Mouse (Mus musculus) MEL (cell line): Measurements from ENCODE around the gene Hook2.

Experiments
- CTCF ChIP-seq, 3 experiments: IDR thresholded peaks in 2 of 3; conservative IDR thresholded peaks in 1 of 3; 2 replicates each; pipeline ENCODE4 v1.5.1; 2011 to 2012; ENCODE audit warnings: low read length in 3 of 3, low read depth in 2 of 3, mild to moderate bottlenecking in 2 of 3, improper control_type of control experiment in 1 of 3, inconsistent platforms in 1 of 3, mixed read lengths in 1 of 3, moderate library complexity in 1 of 3; ENCODE audit not compliant: control insufficient read depth in 1 of 3, insufficient read depth in 1 of 3, poor library complexity in 1 of 3, severe bottlenecking in 1 of 3
- HCFC1 ChIP-seq: IDR thresholded peaks from 2 replicates; pipeline ENCODE4 v1.6.1; 2012; ENCODE audit warnings: low read depth, mild to moderate bottlenecking, inconsistent platforms, low read length, improper control_type of control experiment, moderate library complexity
- MAX ChIP-seq: IDR thresholded peaks from 2 replicates; pipeline ENCODE4 v1.6.1; 2011; ENCODE audit warnings: low read length, improper control_type of control experiment
- MXI1 ChIP-seq: IDR thresholded peaks from 2 replicates; pipeline ENCODE4 v1.6.1; 2011; ENCODE audit warnings: mild to moderate bottlenecking, low read depth, low read length, improper control_type of control experiment
- POLR2A ChIP-seq, 2 experiments: IDR thresholded peaks; 2 replicates each; pipeline ENCODE4 v1.6.1; 2011 to 2012; ENCODE audit warnings: low read length in 2 of 2, mild to moderate bottlenecking in 2 of 2, control low read depth in 1 of 2, improper control_type of control experiment in 1 of 2, low read depth in 1 of 2, moderate library complexity in 1 of 2; ENCODE audit not compliant: control insufficient read depth in 1 of 2, insufficient read depth in 1 of 2, poor library complexity in 1 of 2
- SMC3 ChIP-seq: IDR thresholded peaks from 2 replicates; pipeline ENCODE4 v1.6.1; 2011; ENCODE audit warnings: low read depth, low read length, improper control_type of control experiment
- ZC3H11A ChIP-seq: IDR thresholded peaks from 2 replicates; pipeline ENCODE4 v1.6.1; 2012; ENCODE audit warnings: low read depth, mild to moderate bottlenecking, inconsistent platforms, low read length, improper control_type of control experiment

DNA sequence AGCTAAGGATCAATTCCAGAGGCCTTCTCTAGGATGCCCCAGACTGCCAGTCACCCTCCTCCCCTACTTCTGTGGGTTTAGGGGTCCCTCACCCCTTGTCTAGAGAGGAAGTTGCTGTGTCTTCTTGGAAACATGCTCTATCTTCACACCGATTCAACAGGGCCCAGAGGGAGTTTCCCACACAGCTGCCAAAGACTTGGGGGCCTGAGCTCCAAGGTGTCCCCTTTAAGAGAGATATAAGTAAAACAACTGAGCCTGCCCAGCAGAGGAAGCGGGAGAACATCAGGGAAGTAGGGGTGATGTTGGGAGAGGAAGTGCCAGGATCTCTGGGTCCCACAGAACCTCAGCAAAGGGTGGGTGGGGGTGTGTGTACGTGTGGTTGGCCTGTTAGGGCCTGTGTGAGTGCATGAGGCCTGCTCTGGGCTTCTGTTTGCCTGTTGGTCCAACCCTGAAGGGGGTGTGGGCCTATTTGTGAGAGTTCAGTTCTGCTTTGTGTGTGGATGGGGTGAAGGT is 7.8 kb upstream of the Hook2 start:
- TF ChIP-seq HCFC1 = peak; percentile 23; the same call in 1 of the 2 replicates
- no peak for TF ChIP-seq SMC3
- no peak for TF ChIP-seq CTCF (IDR thresholded peaks at IDR 0.05 in 2 of 3, conservative IDR thresholded peaks at IDR 0.05 in 1 of 3; ENCODE audit: control insufficient read depth in 1 of 3, insufficient read depth in 1 of 3, low read depth in 2 of 3, low read length in 3 of 3, poor library complexity in 1 of 3, severe bottlenecking in 1 of 3)
- TF ChIP-seq MAX = no peak
- peak in 1 of 2 experiments; percentile 40; a peak in 1 of 4 replicates for TF ChIP-seq POLR2A (IDR thresholded peaks at IDR 0.05; ENCODE audit: control insufficient read depth in 1 of 2, insufficient read depth in 1 of 2, low read depth in 1 of 2, low read length in 2 of 2, poor library complexity in 1 of 2)
- no peak for TF ChIP-seq ZC3H11A
- no peak for TF ChIP-seq MXI1
